Mouse (Mus musculus) intestine, embryonic 15.5 days (tissue): ENCODE measurements at regions not wholly inside any gene's neighbourhood (a gene's known extent, or its start where the extent isn't known, plus 50 kb on each side); places are given as distances from the start of the nearest gene placed in this dataset.
A peak's percentile ranks its signal among the peaks of the same experiment; 100 is the strongest.

ENCODE experiments used
- ATAC-seq: fragments of 200-750 bp; cut with Nextera tagmentation; 2 replicates; pipeline ENCODE4 v1.8.0; 2017; ENCODE audit warnings: moderate TSS enrichment, moderate library complexity
- H3K27ac ChIP-seq: fragments of 300-500 bp; sonication (generic); 2 replicates; pipeline ENCODE4 v1.5.1; 2015; ENCODE audit warnings: mild to moderate bottlenecking, inconsistent platforms
- H3K27me3 ChIP-seq: fragments of 300-500 bp; sonication (generic); replicated peaks from 2 replicates; pipeline ENCODE4 v1.6.1; 2015; ENCODE audit warnings: inconsistent platforms
- H3K36me3 ChIP-seq: fragments of 300-500 bp; sonication (generic); 2 replicates; pipeline ENCODE4 v1.6.1; 2015; ENCODE audit warnings: inconsistent platforms
- H3K4me1 ChIP-seq: fragments of 300-500 bp; sonication (generic); replicated peaks from 2 replicates; pipeline ENCODE4 v1.6.1; 2015; ENCODE audit warnings: inconsistent platforms
- H3K4me2 ChIP-seq: fragments of 300-500 bp; sonication (generic); replicated peaks from 2 replicates; pipeline ENCODE4 v1.6.1; 2015; ENCODE audit warnings: mild to moderate bottlenecking, inconsistent platforms
- H3K4me3 ChIP-seq: fragments of 300-500 bp; sonication (generic); replicated peaks from 2 replicates; pipeline ENCODE4 v1.5.1; 2015; ENCODE audit warnings: inconsistent platforms
- H3K9ac ChIP-seq: fragments of 300-500 bp; sonication (generic); 2 replicates; pipeline ENCODE4 v1.6.1; 2015; ENCODE audit warnings: inconsistent platforms
- H3K9me3 ChIP-seq: fragments of 300-500 bp; sonication (generic); 2 replicates; pipeline ENCODE4 v1.6.1; 2016; ENCODE audit warnings: inconsistent platforms
- WGBS: fragments of 180-500 bp; shearing (Covaris S2); methylation state at CpG from one replicate; pipeline ENCODE4 v1.1.7; 2015; 5-methylcytosine and 5-hydroxymethylcytosine counted together

GRCm38 (mm10) chr16:30137812-30138211, 73.6 kb downstream of the Hes1 start:
- H3K9ac ChIP-seq = no peak overlapping the region
- WGBS = 91% methylated on average over 1 of the region's 1 CpGs
- H3K27me3 ChIP-seq = no peaks in the 10 kb centered on the region
- H3K4me2 ChIP-seq = no peak overlapping the region
- H3K36me3 ChIP-seq = no peaks in the 10 kb centered on the region
- no peaks in the 10 kb centered on the region for H3K9me3 ChIP-seq
- no peak for ATAC-seq
- H3K4me1 ChIP-seq = 0 out of 2 replicates have a peak, but pooled peaks cover 6% of the 10 kb centered on the region
- H3K4me3 ChIP-seq = no peak overlapping the region
- no peak overlapping the region for H3K27ac ChIP-seq

GRCm38 (mm10) chr16:30144818-30145464, 80.8 kb downstream of the Hes1 start:
- no peak overlapping the region for H3K9ac ChIP-seq
- no peaks in the 10 kb centered on the region for H3K36me3 ChIP-seq
- peak; percentile 24; the same call in 1 of the 2 replicates for ATAC-seq
- peak overlapping the region; percentile 54 for H3K4me2 ChIP-seq
- WGBS = 16% methylated on average over 13 of the region's 13 CpGs
- H3K27ac ChIP-seq = no peak overlapping the region
- no peaks in the 10 kb centered on the region for H3K9me3 ChIP-seq
- peaks cover 14% of the 10 kb centered on the region for H3K4me1 ChIP-seq
- no peaks in the 10 kb centered on the region for H3K27me3 ChIP-seq
- H3K4me3 ChIP-seq = 0 out of 2 replicates have a peak overlapping the region, but pooled peaks have one; percentile 10

- Histone ChIP-seq H3K9me3 (no peaks in the 10 kb centered on the region), H3K4me1 (peaks cover 14% of the 10 kb centered on the region), H3K4me3 (0 out of 2 replicates have a peak overlapping the region, but pooled peaks have one; percentile 10), H3K27ac (no peak overlapping the region), H3K9ac (0 out of 2 replicates have a peak overlapping the region, but pooled peaks have one; percentile 17), H3K4me2 (peak overlapping the region; percentile 54), H3K27me3 (no peaks in the 10 kb centered on the region), H3K36me3 (no peaks in the 10 kb centered on the region)
- peak; percentile 63 for ATAC-seq
- WGBS = 22% methylated on average over 16 of the region's 16 CpGs
Observed at GRCm38 (mm10) chr16:30145465-30146207, 81.5 kb downstream of the Hes1 start.

- H3K27ac ChIP-seq = no peak overlapping the region
Observed at GRCm38 (mm10) chr16:30146208-30146525, 82.0 kb downstream of the Hes1 start.

GRCm38 (mm10) chr16:30147296-30147695, 83.1 kb downstream of the Hes1 start:
- no peak overlapping the region for H3K4me3 ChIP-seq
- 88% methylated on average over 4 of the region's 4 CpGs for whole genome bisulfite sequencing
- H3K9me3 ChIP-seq = no peaks in the 10 kb centered on the region
- no peak overlapping the region for H3K27ac ChIP-seq
- H3K4me2 ChIP-seq = no peak overlapping the region
- no peak for ATAC-seq
- no peak overlapping the region for H3K9ac ChIP-seq
- H3K27me3 ChIP-seq = no peaks in the 10 kb centered on the region
- peaks cover 14% of the 10 kb centered on the region for H3K4me1 ChIP-seq
- no peaks in the 10 kb centered on the region for H3K36me3 ChIP-seq

More at GRCm38 (mm10) chr16:30146208-30146525, 82.0 kb downstream of the Hes1 start:
- ATAC-seq = no peak
- H3K4me3 ChIP-seq = no peak overlapping the region
- 67% methylated on average over 1 of the region's 1 CpGs for WGBS
- H3K9ac ChIP-seq = no peak overlapping the region
- no peaks in the 10 kb centered on the region for H3K9me3 ChIP-seq
- H3K36me3 ChIP-seq = no peaks in the 10 kb centered on the region
- peaks cover 14% of the 10 kb centered on the region for H3K4me1 ChIP-seq
- no peak overlapping the region for H3K4me2 ChIP-seq
- no peaks in the 10 kb centered on the region for H3K27me3 ChIP-seq

GRCm38 (mm10) chr16:30151104-30151503, 86.9 kb downstream of the Hes1 start:
- Histone ChIP-seq H3K9me3 (no peaks in the 10 kb centered on the region), H3K27ac (no peak overlapping the region), H3K4me3 (no peak overlapping the region), H3K9ac (no peak overlapping the region), H3K27me3 (no peaks in the 10 kb centered on the region), H3K4me1 (peaks cover 8% of the 10 kb centered on the region), H3K4me2 (no peak overlapping the region), H3K36me3 (no peaks in the 10 kb centered on the region)
- ATAC-seq = no peak
- WGBS = 74% methylated on average over 3 of the region's 3 CpGs

GRCm38 (mm10) chr16:30155070-30155469, 90.9 kb downstream of the Hes1 start:
- 0 out of 2 replicates have a peak, but pooled peaks have one; percentile 6 for ATAC-seq
- WGBS = 16% methylated on average over 6 of the region's 6 CpGs
- Histone ChIP-seq H3K4me3 (no peak overlapping the region), H3K27ac (peak overlapping the region; percentile 40; the same call in 1 of the 2 replicates), H3K4me1 (peaks cover 9% of the 10 kb centered on the region), H3K36me3 (no peaks in the 10 kb centered on the region), H3K27me3 (no peaks in the 10 kb centered on the region), H3K9me3 (no peaks in the 10 kb centered on the region), H3K4me2 (no peak overlapping the region), H3K9ac (no peak overlapping the region)

GRCm38 (mm10) chr16:30155486-30156246, 91.5 kb downstream of the Hes1 start:
- Histone ChIP-seq H3K27ac (peak overlapping the region; percentile 40; the same call in 1 of the 2 replicates), H3K9ac (no peak overlapping the region), H3K27me3 (no peaks in the 10 kb centered on the region), H3K9me3 (no peaks in the 10 kb centered on the region), H3K36me3 (no peaks in the 10 kb centered on the region), H3K4me3 (no peak overlapping the region), H3K4me1 (peaks cover 13% of the 10 kb centered on the region), H3K4me2 (no peak overlapping the region)
- ATAC-seq = peak; percentile 51; the same call in 1 of the 2 replicates
- WGBS = 31% methylated on average over 6 of the region's 6 CpGs

GRCm38 (mm10) chr16:30158184-30158583, 94.0 kb downstream of the Hes1 start:
- no peaks in the 10 kb centered on the region for H3K27me3 ChIP-seq
- H3K4me3 ChIP-seq = no peak overlapping the region
- H3K27ac ChIP-seq = no peak overlapping the region
- ATAC-seq = no peak
- WGBS = 93% methylated on average over 9 of the region's 9 CpGs
- no peak overlapping the region for H3K4me2 ChIP-seq
- H3K36me3 ChIP-seq = no peaks in the 10 kb centered on the region
- peaks cover 15% of the 10 kb centered on the region for H3K4me1 ChIP-seq
- no peaks in the 10 kb centered on the region for H3K9me3 ChIP-seq
- H3K9ac ChIP-seq = no peak overlapping the region

- ATAC-seq = no peak
- Histone ChIP-seq H3K9me3 (no peaks in the 10 kb centered on the region), H3K4me2 (no peak overlapping the region), H3K27ac (no peak overlapping the region), H3K36me3 (no peaks in the 10 kb centered on the region), H3K9ac (no peak overlapping the region), H3K4me1 (peaks cover 9% of the 10 kb centered on the region), H3K27me3 (no peaks in the 10 kb centered on the region), H3K4me3 (no peak overlapping the region)
- 31% methylated on average over 2 of the region's 2 CpGs for WGBS
Observed at GRCm38 (mm10) chr16:30160399-30160798, 96.2 kb downstream of the Hes1 start.

- H3K36me3 ChIP-seq = no peaks in the 10 kb centered on the region
- H3K27me3 ChIP-seq = no peaks in the 10 kb centered on the region
- H3K9ac ChIP-seq = no peak overlapping the region
- H3K4me1 ChIP-seq = 0 out of 2 replicates have a peak, but pooled peaks cover 6% of the 10 kb centered on the region
- ATAC-seq = no peak
- H3K9me3 ChIP-seq = no peaks in the 10 kb centered on the region
- H3K4me3 ChIP-seq = no peak overlapping the region
- H3K27ac ChIP-seq = no peak overlapping the region
- 48% methylated on average over 4 of the region's 4 CpGs for WGBS
- H3K4me2 ChIP-seq = no peak overlapping the region
Observed at GRCm38 (mm10) chr16:30163303-30163702, 99.1 kb downstream of the Hes1 start.

GRCm38 (mm10) chr16:30165667-30166180, 101.5 kb downstream of the Hes1 start:
- Histone ChIP-seq H3K27ac (no peak overlapping the region), H3K9me3 (no peaks in the 10 kb centered on the region), H3K4me1 (0 out of 2 replicates have a peak, but pooled peaks cover 3% of the 10 kb centered on the region), H3K4me3 (no peak overlapping the region), H3K36me3 (no peaks in the 10 kb centered on the region), H3K9ac (no peak overlapping the region), H3K4me2 (no peak overlapping the region), H3K27me3 (no peaks in the 10 kb centered on the region)
- no peak for ATAC-seq
- WGBS = 76% methylated on average over 3 of the region's 3 CpGs
